Mouse (Mus musculus): ENCODE results near the gene Eno3. TPM values are rescaled to one million over a fixed set of nuclear protein-coding genes. Genes with fewer than 3 reads are reported as not detected.

Eno3 gene
- total and polyA plus RNA-seq, 3 experiments, result 11.2 to 26.4 (median 23.0) TPM

GRCm38 (mm10) chr11:70674014-70674413 lies 17.0 kb downstream of the Eno3 start:
- dilution Hi-C loops (cut with MboI; ENCODE audit: extremely low pct_ligation_motif_present, extremely low pct_unique_long_range_greater_than_20kb, low sequenced_read_pairs) (no loop called here), in situ Hi-C loops (cut with MboI; ENCODE audit: low pct_ligation_motif_present, low pct_unique_long_range_greater_than_20kb, low sequenced_read_pairs) (loop anchor here (5.0 kb wide), 1 partner anchor 33 kb away; no protein-coding TSS in a partner anchor)
- Histone ChIP-seq H3K4me1 (ENCODE audit: control insufficient read depth in 1 of 2, insufficient read depth in 2 of 2) (peaks cover 0 to 21% of the 10 kb centered on the region in 2 experiments; a peak in 2 of 4 replicates), H3K4me2 (ENCODE audit: insufficient read depth, low read depth, poor library complexity, severe bottlenecking) (no peak overlapping the region), H3K9me3 (replicated peaks; ENCODE audit: low read length) (no peaks in the 10 kb centered on the region), H3K36me3 (replicated peaks in 1 of 2; ENCODE audit: control insufficient read depth in 1 of 2, insufficient read depth in 1 of 2, low read length in 1 of 2) (peaks cover 53 to 76% of the 10 kb centered on the region in 2 experiments), H3K9ac (ENCODE audit: insufficient read depth, low read depth) (no peak overlapping the region), H3K27ac (ENCODE audit: insufficient read depth, low read depth) (no peak overlapping the region), H3K4me3 (replicated peaks in 1 of 3; ENCODE audit: low read depth in 2 of 3, low read length in 2 of 3, poor library complexity in 1 of 3) (no peak overlapping the region), H3K27me3 (replicated peaks) (no peaks in the 10 kb centered on the region), H3K79me2 (replicated peaks; ENCODE audit: control insufficient read depth, extremely low read depth, insufficient read depth, poor library complexity, severe bottlenecking) (no peaks in the 10 kb centered on the region)
- TF ChIP-seq ELF1 (IDR thresholded peaks at IDR 0.05; ENCODE audit: low read depth, low read length) (no peak), CTCF (conservative IDR thresholded peaks at IDR 0.05 in 1 of 2, IDR thresholded peaks at IDR 0.05 in 1 of 2; ENCODE audit: low read depth in 2 of 2, low read length in 2 of 2) (no peak), BHLHE40 (IDR thresholded peaks at IDR 0.05; ENCODE audit: low read depth, low read length) (no peak), NELFE (IDR thresholded peaks at IDR 0.05; ENCODE audit: low read depth, low read length) (no peak), MEF2A (IDR thresholded peaks at IDR 0.05; ENCODE audit: borderline replicate concordance, low read depth, low read length) (no peak), NRF1 (IDR thresholded peaks at IDR 0.05; ENCODE audit: low read depth, low read length) (no peak), USF2 (conservative IDR thresholded peaks at IDR 0.05; ENCODE audit: low read depth, low read length) (no peak)
- no peak for DNase-seq (ENCODE audit: extremely low read depth)

GRCm38 (mm10) chr11:70674501-70674900 lies 17.5 kb downstream of the Eno3 start:
- Histone ChIP-seq H3K27ac (ENCODE audit: insufficient read depth, low read depth) (no peak overlapping the region), H3K9ac (ENCODE audit: insufficient read depth, low read depth) (no peak overlapping the region), H3K9me3 (replicated peaks; ENCODE audit: low read length) (no peaks in the 10 kb centered on the region), H3K36me3 (replicated peaks in 1 of 2; ENCODE audit: control insufficient read depth in 1 of 2, insufficient read depth in 1 of 2, low read length in 1 of 2) (peaks cover 57 to 81% of the 10 kb centered on the region in 2 experiments), H3K4me1 (ENCODE audit: control insufficient read depth in 1 of 2, insufficient read depth in 2 of 2) (peaks cover 0 to 26% of the 10 kb centered on the region in 2 experiments; a peak in 2 of 4 replicates), H3K4me3 (replicated peaks in 1 of 3; ENCODE audit: low read depth in 2 of 3, low read length in 2 of 3, poor library complexity in 1 of 3) (no peak overlapping the region), H3K79me2 (replicated peaks; ENCODE audit: control insufficient read depth, extremely low read depth, insufficient read depth, poor library complexity, severe bottlenecking) (no peaks in the 10 kb centered on the region), H3K27me3 (replicated peaks) (no peaks in the 10 kb centered on the region), H3K4me2 (ENCODE audit: insufficient read depth, low read depth, poor library complexity, severe bottlenecking) (no peak overlapping the region)
- no peak for TF ChIP-seq TCF12 (IDR thresholded peaks at IDR 0.05; ENCODE audit: low read depth, low read length)
- no peak for TF ChIP-seq ZKSCAN1 (IDR thresholded peaks at IDR 0.05; ENCODE audit: borderline replicate concordance, low read depth, low read length)
- no peak for TF ChIP-seq USF2 (conservative IDR thresholded peaks at IDR 0.05; ENCODE audit: low read depth, low read length)
- TF ChIP-seq UBTF (IDR thresholded peaks at IDR 0.05; ENCODE audit: low read depth, low read length), result no peak
- dilution Hi-C loops (cut with MboI; ENCODE audit: extremely low pct_ligation_motif_present, extremely low pct_unique_long_range_greater_than_20kb, low sequenced_read_pairs) (no loop called here), in situ Hi-C loops (cut with MboI; ENCODE audit: low pct_ligation_motif_present, low pct_unique_long_range_greater_than_20kb, low sequenced_read_pairs) (loop anchor here (5.0 kb wide), 1 partner anchor 33 kb away; no protein-coding TSS in a partner anchor)
- no peak for DNase-seq (ENCODE audit: extremely low read depth)

GRCm38 (mm10) chr11:70678092-70678491 lies 21.1 kb downstream of the Eno3 start:
- in situ Hi-C loops (cut with MboI; ENCODE audit: low pct_ligation_motif_present, low pct_unique_long_range_greater_than_20kb, low sequenced_read_pairs), result no loop called here
- TF ChIP-seq MAFK (IDR thresholded peaks at IDR 0.05; ENCODE audit: insufficient replicate concordance, low read length) (no peak), SIN3A (IDR thresholded peaks at IDR 0.05; ENCODE audit: low read length) (no peak), EP300 (IDR thresholded peaks at IDR 0.05; ENCODE audit: low read length) (no peak), RAD21 (IDR thresholded peaks at IDR 0.05; ENCODE audit: low read depth, low read length) (no peak), ETS1 (conservative IDR thresholded peaks at IDR 0.05; ENCODE audit: low read depth, low read length) (no peak), NELFE (IDR thresholded peaks at IDR 0.05; ENCODE audit: low read depth, low read length) (no peak), TCF12 (IDR thresholded peaks at IDR 0.05; ENCODE audit: low read depth, low read length) (no peak), MAX (IDR thresholded peaks at IDR 0.05; ENCODE audit: low read length) (no peak), GABPA (IDR thresholded peaks at IDR 0.05; ENCODE audit: insufficient replicate concordance, low read depth, low read length) (no peak), ZKSCAN1 (IDR thresholded peaks at IDR 0.05; ENCODE audit: borderline replicate concordance, low read depth, low read length) (no peak), HCFC1 (IDR thresholded peaks at IDR 0.05; ENCODE audit: low read depth, low read length) (no peak), NRF1 (IDR thresholded peaks at IDR 0.05; ENCODE audit: low read depth, low read length) (no peak), BHLHE40 (IDR thresholded peaks at IDR 0.05; ENCODE audit: low read depth, low read length) (no peak), POLR2AphosphoS2 (IDR thresholded peaks at IDR 0.05; ENCODE audit: low read depth, low read length) (no peak), JUN (IDR thresholded peaks at IDR 0.05; ENCODE audit: insufficient read depth, low read depth, low read length) (no peak)
- H3K4me1 ChIP-seq (ENCODE audit: control insufficient read depth in 1 of 2, insufficient read depth in 2 of 2), result peaks cover 0 to 42% of the 10 kb centered on the region in 2 experiments; a peak in 3 of 4 replicates

More at GRCm38 (mm10) chr11:70678092-70678491, 21.1 kb downstream of the Eno3 start:
- Histone ChIP-seq H3K9me3 (replicated peaks; ENCODE audit: low read length) (no peaks in the 10 kb centered on the region), H3K27ac (ENCODE audit: insufficient read depth, low read depth) (no peak overlapping the region), H3K36me3 (replicated peaks in 1 of 2; ENCODE audit: control insufficient read depth in 1 of 2, insufficient read depth in 1 of 2, low read length in 1 of 2) (peaks cover 62 to 89% of the 10 kb centered on the region in 2 experiments), H3K9ac (ENCODE audit: insufficient read depth, low read depth) (no peak overlapping the region), H3K27me3 (replicated peaks) (no peaks in the 10 kb centered on the region), H3K4me3 (replicated peaks in 1 of 3; ENCODE audit: low read depth in 2 of 3, low read length in 2 of 3, poor library complexity in 1 of 3) (no peak overlapping the region), H3K4me2 (ENCODE audit: insufficient read depth, low read depth, poor library complexity, severe bottlenecking) (no peak overlapping the region), H3K79me2 (replicated peaks; ENCODE audit: control insufficient read depth, extremely low read depth, insufficient read depth, poor library complexity, severe bottlenecking) (no peaks in the 10 kb centered on the region)
- dilution Hi-C loops (cut with MboI; ENCODE audit: extremely low pct_ligation_motif_present, extremely low pct_unique_long_range_greater_than_20kb, low sequenced_read_pairs), result no loop called here
- DNase-seq (ENCODE audit: extremely low read depth), result no peak

All from CH12.LX (cell line).